Mouse (Mus musculus) left cerebral cortex, postnatal 36 days (tissue): ENCODE measurements around the gene Car14. TPM values are rescaled to one million over a fixed set of nuclear protein-coding genes. Genes with fewer than 3 reads are reported as not detected.
"Not testable (repeated sequence)": the region's sequence is repeated elsewhere in the genome, so short reads cannot be mapped to it uniquely, and the experiment has no call there.

Experiments used
- DNase-seq, 2 experiments: peaks; one replicate each; pipeline ENCODE4 v3.0.0; 2021 to 2022; ENCODE audit warnings: low spot score in 2 of 2, mixed read lengths in 1 of 2
- intact Hi-C: fragments of 180-260 bp; cut with DNase I; formaldehyde crosslinking; loops from one replicate; pipeline ENCODE4 v1.15.1; 2025
- total RNA-seq, 2 experiments: library from RNA; stranded (reverse); gene quantifications; 2 replicates each; pipeline ENCODE4 v1.2.3; 2021

Gene Car14
- 10 to 100 TPM in 1 of 2 experiments, 1 to 10 TPM in 1; 8.8 to 10.6 TPM for total RNA-seq

- DNase-seq: no peak
- intact Hi-C loops: no loop called here
Observed at GRCm38 (mm10) chr3:95904568-95904967, at the start of gene Car14. TSS of gene Car14 (minus strand) at chr3:95904691.

- DNase-seq: no peak
- intact Hi-C loops: loop anchor here (5.0 kb wide), 1 partner anchor 189 kb away; no protein-coding TSS in a partner anchor
Observed at GRCm38 (mm10) chr3:95953522-95953921, 49.0 kb upstream of the Car14 start.

- no peak for DNase-seq
- intact Hi-C loops: loop anchor here (5.0 kb wide), 1 partner anchor 189 kb away; no protein-coding TSS in a partner anchor
Observed at GRCm38 (mm10) chr3:95953023-95953422, 48.5 kb upstream of the Car14 start.

- intact Hi-C loops: loop anchor here (5.0 kb wide), 1 partner anchor 191 kb away; no protein-coding TSS in a partner anchor
- DNase-seq: not testable (repeated sequence)
Observed at GRCm38 (mm10) chr3:95951566-95951965, 47.1 kb upstream of the Car14 start.

GRCm38 (mm10) chr3:95950763-95951551, 46.5 kb upstream of the Car14 start:
- peak; percentile 92 to 94 for DNase-seq
- intact Hi-C loops: loop anchor here (5.0 kb wide), 1 partner anchor 191 kb away; no protein-coding TSS in a partner anchor

GRCm38 (mm10) chr3:95948325-95948724, 43.8 kb upstream of the Car14 start:
- DNase-seq: no peak
- intact Hi-C loops: no loop called here

GRCm38 (mm10) chr3:95945731-95946240, 41.3 kb upstream of the Car14 start:
- intact Hi-C loops: no loop called here

GRCm38 (mm10) chr3:95944742-95945141, 40.3 kb upstream of the Car14 start:
- intact Hi-C loops: no loop called here
- no peak for DNase-seq

More at GRCm38 (mm10) chr3:95945731-95946240, 41.3 kb upstream of the Car14 start:
- DNase-seq: no peak

GRCm38 (mm10) chr3:95943226-95943625, 38.7 kb upstream of the Car14 start:
- DNase-seq: no peak
- intact Hi-C loops: no loop called here

- intact Hi-C loops: no loop called here
- no peak for DNase-seq
Observed at GRCm38 (mm10) chr3:95942749-95943148, 38.3 kb upstream of the Car14 start.

GRCm38 (mm10) chr3:95938835-95939234, 34.3 kb upstream of the Car14 start:
- intact Hi-C loops: no loop called here
- DNase-seq: no peak

GRCm38 (mm10) chr3:95938217-95938616, 33.7 kb upstream of the Car14 start:
- no peak for DNase-seq
- intact Hi-C loops: no loop called here

- no peak for DNase-seq
Observed at GRCm38 (mm10) chr3:95934448-95934847, 30.0 kb upstream of the Car14 start.

GRCm38 (mm10) chr3:95933111-95933750, 28.7 kb upstream of the Car14 start:
- DNase-seq: no peak
- intact Hi-C loops: no loop called here

More at GRCm38 (mm10) chr3:95934448-95934847, 30.0 kb upstream of the Car14 start:
- intact Hi-C loops: no loop called here

GRCm38 (mm10) chr3:95932566-95932965, 28.1 kb upstream of the Car14 start:
- no peak for DNase-seq
- intact Hi-C loops: no loop called here

- intact Hi-C loops: no loop called here
- no peak for DNase-seq
Observed at GRCm38 (mm10) chr3:95932157-95932556, 27.7 kb upstream of the Car14 start.

GRCm38 (mm10) chr3:95931471-95931870, 27.0 kb upstream of the Car14 start:
- DNase-seq: no peak
- intact Hi-C loops: no loop called here

- no peak for DNase-seq
- intact Hi-C loops: no loop called here
Observed at GRCm38 (mm10) chr3:95930471-95930789, 25.9 kb upstream of the Car14 start.

GRCm38 (mm10) chr3:95929581-95930470, 25.3 kb upstream of the Car14 start:
- intact Hi-C loops: loop anchor here (1.0 kb wide), 2 partner anchors 37 to 48 kb away; partner anchors contain the start of genes Aph1a and Ciart
- peak; percentile 31 to 51 for DNase-seq
